Mouse (Mus musculus) thymus, postnatal 10 days (tissue): ENCODE measurements around the gene Cul7.
A peak's percentile ranks its signal among the peaks of the same experiment; 100 is the strongest.

Experiments used
- DNase-seq, 2 experiments: peaks; one replicate each; pipeline ENCODE4 v3.0.0; 2021; ENCODE audit warnings: low spot score in 2 of 2

Gene Cul7

DNA sequence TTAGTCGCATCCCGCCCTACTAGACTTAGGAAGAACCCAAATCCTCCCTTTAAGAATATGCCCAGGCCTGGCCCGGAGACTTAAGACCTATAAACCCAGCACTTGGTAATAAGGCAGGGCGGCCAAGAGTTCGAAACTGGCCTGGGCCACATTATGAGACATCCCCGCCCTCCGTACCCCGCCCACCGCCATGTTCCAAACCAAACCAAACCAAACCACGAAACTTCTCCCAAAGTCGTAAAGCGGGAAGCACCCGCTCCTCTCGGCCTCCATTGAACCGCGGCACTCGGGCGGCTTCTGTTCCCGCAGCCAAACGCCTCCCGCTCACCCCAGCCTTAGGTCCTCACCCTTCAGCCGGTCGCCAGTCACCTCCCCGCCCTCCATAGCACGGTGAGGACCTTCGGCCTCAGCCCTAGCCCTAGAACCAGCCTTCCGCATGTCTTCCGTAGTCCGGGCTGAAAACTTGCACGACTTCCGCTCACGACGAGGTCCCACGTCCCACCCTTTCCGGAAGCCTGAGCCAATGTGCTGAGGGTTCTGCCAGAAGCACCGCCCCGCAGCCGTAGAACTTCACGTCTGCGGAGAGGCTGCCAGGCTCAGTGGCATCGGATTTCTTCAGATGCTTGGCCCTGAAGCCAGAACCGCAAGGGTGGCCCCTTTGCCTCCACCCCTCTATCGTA lies 23.9 kb downstream of the Cul7 start, which contains the start of gene Rrp36:
Gene Rrp36, minus strand, starts transcription at position 503 of the 680 bp plus-strand sequence.
- DNase-seq, result peak; percentile 77 to 83

DNA sequence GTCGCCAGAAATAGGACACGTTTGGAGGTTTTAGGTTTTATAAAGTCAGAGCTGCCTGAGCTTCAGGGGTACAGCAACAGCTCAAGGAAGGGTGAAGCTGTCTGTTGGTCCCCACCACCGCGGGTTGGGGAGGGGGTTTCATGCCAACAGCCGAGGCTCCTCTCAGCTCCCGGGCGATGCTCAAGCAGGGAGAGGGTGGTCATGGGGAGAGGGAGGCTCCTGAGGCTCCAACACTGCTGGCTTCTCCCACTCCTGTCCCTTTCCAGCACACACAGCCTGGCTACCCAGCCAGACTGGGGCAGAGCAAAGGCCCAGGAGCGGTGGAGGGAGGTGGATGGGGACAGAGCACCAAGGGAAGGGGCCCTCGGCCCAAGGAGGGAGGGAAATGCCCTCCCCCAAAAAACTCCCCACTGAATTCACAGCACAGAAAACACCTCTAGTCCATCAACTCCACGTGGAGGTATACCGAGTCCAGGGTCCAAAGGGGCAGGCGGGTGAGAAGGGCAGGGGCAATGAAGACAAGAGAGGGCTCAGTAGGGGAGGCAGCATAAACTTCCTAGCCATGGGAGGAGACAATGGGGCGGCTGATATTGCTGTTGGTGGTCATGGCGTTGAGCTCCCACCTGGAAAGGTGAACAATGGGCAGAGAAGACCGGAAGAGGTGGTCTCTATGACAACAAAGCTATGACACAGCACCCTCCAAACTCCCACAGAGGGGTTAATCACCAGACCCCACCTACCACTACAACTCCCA lies 24.6 kb downstream of the Cul7 start:
- no peak for DNase-seq

DNA sequence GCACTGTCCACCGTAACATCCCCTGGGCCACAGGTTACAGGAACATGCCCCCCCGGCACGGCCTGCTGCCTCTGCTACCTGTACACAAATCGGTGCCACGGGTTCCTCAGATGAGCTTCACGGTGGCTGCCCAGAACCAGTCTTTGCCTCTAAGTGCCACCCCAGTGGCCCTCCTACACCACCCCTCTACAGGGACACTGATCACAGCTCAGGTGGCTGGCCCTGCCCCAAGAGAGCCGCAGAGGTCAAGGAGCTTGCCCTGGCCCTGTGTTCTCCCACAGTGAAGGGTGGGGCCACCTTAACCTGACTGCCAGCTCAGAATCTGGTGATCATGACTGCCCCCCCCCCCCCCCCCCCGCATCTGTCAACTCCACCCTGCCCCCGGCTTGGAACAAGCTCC lies 28.3 kb downstream of the Cul7 start, which contains the start of gene Mea1:
Gene Mea1, plus strand, starts transcription at position 378 of the 400 bp plus-strand sequence.
- DNase-seq, result no peak

DNA sequence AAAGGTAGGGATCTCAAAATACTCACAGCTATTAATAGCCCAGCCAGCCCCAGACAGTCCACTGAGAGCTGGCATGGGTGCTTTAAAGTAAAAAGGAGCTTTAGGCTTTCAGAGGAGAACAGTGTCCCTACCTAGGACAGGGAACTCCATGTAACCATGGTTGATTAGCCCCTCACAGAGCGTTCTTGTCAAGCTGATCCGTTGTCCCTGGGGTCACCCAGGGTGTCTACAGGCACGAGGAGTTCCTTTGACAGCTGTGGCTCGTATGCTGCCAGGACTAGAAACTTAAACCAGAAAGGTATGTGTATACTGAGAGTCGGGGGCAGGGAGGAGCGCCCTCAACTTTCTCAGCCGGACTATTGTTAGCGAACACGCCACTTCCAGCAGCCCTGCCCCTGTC lies 28.8 kb downstream of the Cul7 start:
- no peak for DNase-seq

DNA sequence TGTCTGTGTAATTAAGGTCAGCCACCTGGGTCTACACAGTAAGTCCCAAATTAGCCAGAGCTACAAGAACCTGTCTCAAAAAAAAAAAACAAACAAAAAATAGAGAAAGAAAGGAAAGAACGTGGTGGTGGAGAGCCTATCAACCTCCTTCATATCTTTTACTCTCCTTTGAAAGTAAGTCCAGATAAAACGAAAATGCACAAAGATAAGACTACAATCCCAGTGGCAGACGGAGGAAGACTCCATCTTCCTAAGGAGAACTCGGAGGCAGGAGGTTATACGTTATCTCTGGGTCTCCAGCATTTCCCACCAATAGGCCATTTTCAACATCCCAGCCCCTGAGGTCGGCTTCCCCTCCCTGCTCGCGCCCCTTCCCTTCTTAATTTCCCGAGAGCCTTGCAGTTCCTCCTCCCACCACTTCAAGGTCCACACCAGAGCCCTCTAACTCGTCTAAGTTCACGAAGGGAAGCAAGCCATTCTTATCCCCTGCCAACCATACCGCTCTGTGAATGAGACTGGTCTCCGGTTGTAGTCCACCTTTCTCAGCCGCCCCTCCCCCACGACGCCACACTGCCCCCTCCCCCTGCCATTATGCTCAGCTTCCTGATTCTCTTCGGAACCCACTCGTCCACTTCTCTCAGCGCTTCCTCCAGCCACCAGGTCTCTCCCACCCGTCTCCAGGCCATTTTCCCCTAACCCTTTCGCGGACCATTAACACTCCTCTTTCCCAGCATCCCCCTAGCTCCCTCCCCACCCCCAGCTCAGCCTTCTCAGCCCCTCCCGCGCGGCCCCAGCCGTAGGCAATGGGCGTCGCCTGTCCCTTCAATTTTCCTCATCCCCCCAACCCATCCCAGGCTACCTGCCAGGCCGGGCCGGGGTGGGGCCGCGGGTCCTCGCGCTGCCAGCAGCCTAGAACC lies 30.0 kb downstream of the Cul7 start:
- peak in 1 of 2 experiments; percentile 49 for DNase-seq

DNA sequence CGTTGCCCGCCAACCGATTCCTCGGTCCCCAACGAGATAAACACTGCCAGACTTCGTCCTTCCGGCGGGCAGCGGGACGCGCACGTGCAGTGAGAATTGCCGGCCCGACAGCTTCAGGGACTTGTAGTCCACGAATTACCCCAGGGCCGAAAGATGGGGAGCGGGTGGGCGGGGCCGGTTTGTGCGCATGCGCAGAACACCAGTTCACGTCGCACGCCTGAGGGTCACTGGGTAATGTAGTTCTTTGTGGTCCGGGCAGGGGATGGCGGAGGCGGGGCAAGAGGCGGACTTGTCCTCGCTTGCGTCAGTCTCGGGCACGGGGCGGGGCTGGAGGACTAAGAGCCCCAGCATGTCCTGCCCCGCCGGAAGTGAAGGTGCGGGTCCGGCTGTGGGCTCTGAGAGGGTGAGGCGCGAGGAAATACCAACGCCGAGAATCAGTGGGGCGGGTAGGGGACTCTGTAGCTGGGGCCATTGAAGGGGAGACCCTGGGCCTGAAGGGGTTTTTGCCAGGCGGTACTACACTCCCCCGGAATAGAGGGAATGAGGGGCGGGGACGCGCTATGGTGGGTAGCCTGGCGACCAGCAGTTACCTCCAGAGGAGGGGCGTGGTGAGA lies 30.7 kb downstream of the Cul7 start, which contains the start of gene Klhdc3:
Gene Klhdc3, minus strand, starts transcription at position 155 of the 614 bp plus-strand sequence.
- DNase-seq, result peak; percentile 95 to 96

DNA sequence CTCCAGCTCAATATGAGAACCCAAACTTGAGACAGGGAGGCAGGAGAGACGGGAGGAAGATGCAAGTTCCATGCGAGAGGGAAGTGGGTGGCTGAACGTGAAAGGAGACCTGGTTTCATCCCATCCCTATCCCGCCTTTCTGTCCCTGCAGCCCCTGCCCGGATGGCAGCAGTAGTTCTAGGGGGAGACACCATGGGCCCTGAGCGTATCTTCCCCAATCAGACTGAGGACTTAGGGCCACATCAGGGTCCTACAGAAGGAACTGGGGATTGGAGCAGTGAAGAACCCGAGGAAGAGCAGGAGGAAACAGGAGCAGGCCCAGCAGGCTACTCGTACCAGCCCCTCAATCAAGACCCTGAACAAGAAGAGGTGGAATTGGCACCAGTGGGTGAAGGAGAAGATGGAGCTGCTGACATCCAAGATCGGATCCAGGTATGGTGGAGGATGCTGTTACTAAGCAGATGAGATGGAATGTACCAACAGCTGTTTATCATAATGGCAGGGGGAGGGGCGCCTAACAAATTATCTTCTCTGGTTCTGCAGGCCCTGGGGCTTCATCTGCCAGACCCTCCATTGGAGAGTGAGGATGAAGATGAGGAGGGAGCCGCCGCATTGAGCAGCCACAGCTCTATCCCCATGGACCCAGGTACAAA lies 31.5 kb downstream of the Cul7 start:
- no peak for DNase-seq

DNA sequence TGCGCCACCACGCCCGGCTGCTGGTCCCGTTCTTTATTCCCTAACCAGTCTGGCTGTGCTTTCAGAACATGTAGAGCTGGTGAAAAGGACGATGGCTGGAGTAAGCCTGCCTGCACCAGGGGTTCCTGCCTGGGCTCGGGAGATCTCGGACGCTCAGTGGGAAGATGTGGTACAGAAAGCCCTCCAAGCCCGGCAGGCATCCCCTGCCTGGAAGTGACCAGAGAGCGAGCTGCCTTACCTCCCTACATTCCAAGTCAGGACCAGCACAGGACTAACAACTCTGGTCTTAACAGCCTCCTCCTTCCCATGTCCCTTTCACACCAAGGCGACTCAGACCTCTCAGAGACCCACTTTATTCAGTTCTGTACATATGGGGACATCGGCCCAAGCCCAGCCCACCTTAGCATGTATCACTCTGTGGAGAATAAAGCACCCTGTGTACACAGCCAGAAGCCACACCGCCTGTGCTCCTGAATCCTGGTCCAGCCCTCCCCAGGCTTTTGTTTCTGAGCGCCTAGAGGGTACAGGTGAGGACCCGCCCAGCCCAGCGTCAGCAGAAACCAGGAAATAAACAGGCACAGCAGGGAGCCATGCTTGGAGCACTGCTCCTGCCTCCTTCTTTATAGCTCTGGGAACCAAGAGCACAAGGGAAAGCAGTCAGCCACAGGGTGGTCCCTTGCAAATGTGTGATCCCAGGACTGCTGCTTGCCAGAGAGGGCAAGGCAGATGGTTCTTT lies 32.7 kb downstream of the Cul7 start:
- DNase-seq, result no peak

DNA sequence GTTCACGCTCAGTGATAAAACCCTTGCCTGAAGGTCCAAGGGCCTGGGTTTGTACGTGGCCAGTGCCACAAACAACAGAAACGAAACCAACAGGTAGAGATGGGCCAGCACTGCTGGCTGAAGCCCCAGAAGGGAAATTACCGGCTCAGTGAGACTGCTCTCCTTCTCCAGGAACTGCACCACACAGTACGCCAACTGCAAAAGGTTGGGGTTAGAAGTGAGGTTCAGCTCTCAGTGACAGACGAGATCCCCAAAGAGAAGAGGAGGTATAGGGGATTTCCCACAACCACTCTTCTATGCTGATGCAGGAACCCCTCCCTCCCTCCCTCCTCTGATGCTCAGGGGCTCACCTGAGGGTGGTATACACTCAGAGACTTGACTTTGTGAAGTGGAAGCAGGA lies 35.8 kb downstream of the Cul7 start:
- DNase-seq, result no peak

DNA sequence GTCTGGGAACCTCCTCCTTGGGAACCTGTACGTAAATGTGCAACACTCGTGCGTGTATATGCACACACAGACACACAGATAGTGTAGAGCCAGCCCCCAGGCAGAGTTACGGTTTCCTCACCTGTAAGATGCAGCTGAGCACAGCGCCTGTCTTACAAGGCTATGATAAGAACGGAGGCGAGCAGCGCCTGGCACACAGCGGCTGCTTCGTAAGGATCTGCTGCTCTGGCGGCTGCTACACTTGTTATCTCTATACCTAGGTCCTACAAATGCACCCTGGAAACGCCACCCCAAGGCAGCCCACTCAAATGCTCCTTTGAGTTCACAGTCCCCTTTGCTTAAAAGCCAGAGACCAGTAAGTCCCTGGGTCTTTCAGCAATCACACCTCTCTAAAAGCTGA lies 40.5 kb downstream of the Cul7 start:
- DNase-seq, result no peak

DNA sequence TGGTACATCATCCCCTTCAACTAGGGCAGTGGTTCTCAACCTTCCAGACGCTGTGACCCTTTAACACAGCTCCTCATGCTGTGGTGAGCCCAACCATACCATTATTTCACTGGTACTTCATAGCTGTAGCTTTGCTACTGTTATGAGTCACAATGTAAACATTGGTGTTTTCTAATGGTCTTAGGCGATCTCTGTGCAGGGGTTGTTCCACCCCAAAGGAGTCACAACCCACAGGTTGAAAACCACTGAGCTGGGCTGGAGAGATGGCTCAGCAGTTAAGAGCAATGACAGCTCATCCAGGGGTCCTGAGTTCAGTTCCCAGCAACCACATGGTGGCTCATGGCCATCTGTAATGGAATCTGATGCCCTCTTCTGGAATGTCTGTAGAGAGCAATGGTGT lies 41.3 kb downstream of the Cul7 start:
- DNase-seq, result no peak

DNA sequence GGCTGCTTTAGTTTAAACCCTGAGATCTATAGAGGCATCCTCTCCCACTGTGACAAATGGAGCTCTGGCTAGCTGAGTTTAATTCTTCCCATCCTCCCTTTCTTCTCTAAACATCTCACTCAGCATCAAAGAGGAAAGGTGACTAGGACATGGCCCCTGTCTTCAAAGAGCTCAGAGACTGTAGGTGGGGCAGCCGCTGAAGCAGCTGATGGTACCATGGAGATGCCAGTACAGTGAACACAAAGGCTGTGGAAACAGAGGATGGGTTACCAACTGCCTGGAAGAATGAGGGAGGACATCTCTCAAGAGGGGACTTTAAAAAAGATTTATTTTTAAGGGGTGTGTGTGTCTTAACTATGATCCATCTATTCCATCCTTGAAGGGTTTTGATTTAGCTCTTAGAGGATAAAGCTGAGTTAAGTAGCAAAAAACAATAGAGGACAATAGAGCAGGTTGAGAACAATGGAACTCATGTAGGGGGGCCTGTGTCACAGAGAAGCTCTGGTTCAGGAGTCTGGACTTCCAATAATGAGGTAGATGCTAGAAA lies 44.5 kb downstream of the Cul7 start:
- DNase-seq, result no peak

DNA sequence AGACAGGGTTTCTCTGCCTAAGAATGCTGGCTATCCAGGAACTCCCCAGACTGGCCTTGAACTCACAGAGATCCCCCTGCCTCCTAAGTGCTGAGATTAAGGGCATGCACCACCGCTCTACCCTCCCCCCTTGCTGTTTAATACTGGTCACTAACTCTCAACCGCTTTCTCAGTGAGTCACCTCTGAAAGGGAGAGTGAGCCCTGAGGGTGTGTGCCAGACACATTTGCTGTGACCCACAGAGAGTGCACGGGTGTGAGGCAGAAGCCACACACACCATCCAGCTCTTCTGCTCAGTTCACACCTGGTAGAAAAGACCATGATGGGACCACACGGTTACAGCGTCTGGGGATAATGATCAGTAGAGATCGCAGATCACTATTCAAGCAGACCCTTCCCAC lies 48.4 kb downstream of the Cul7 start:
- no peak for DNase-seq

DNA sequence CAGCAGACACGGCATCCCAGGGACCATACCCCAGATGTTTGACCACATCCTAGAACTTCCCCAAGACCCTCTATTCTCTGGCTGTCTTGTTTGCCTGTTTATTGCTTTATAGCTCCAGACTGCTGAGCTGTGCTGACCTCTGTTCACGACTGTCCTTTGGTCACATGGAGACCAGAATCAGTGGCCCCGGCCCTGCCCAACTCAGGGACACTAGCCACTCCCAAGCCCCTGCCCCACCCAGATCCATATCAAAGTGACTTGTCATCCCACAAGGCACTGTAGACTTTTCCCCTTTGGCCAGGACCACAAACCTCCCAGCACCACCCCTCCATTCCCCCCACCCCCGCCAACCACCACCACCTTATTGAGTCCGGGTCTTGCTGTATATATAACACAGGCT lies 49.1 kb downstream of the Cul7 start:
- no peak for DNase-seq

DNA sequence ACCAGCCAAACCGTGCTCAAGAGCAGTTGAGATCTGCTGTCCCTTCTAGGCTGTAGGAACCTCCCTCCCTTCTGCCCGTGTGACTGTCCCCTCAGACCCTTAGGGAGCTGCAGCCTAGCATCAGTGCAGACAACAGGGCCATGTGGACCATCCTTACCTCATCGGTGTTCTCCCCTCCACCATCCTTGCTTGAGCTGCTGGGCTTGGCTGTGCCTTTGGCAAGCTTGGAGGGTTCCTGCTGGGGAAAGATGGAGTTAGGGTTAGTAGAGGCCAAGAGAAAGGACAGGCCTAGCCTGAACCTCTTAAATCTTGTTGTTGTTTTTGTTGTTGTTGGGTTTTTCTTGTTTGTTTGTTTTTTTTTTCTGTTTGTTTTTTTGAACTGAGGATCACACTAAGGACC lies 49.8 kb downstream of the Cul7 start:
- DNase-seq, result no peak

DNA sequence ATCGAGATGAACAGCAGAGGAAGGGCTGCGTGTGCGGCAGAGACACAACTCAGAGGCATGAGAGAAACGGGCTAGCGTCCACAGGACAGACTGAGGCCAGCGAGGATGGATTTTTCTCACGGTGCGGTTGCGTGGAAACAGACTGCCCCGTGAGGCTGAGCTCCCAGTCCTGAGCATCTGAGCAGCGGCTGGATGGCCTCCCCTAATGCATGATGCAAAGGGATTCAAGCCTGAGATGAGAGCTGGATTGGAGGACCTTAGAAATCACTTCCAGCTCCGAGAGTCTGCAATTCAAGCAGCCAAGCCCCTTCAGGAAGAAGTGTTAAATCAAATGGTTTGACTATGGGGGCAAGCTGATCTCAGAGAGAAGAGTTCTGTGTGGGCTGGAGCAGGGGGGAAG lies 51.4 kb downstream of the Cul7 start:
- DNase-seq, result no peak

DNA sequence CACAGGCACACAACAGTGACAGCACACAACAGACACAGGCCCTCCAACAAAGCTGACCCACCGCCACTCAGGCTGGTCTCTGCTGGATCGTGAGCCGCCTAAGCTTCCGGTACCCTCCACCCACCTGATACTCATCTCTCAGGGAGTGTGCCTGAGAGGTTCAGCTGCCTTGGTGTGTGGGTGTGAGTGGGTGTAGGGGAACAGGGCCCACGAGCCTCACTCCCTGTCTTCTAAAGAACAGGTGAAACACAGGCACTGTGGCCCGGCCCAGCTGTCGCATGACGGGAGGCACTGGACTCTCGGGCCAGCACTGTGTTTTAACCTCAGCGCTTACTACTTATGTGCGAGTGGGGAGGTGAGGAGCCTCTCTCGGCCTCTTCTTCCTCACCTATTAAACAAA lies 52.0 kb downstream of the Cul7 start:
- no peak for DNase-seq

DNA sequence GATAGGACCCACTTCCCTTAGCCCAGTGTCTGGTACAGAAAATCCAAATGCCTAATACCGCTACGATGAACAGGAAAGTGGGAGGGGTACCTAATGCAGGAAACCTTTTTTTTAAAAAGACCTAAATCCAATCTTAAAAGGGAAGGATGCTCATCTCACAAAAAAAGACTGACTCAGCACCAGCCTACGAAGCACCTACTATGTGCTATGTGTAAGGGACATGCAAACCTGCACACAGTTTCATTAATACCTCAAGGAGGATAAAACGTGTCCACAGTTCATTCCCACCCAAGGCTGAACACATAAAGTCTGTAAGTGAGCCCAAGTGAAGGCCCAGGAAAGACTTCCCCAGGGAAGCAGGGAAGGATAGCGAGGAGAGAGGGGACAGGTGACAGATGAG lies 52.4 kb downstream of the Cul7 start:
- no peak for DNase-seq

DNA sequence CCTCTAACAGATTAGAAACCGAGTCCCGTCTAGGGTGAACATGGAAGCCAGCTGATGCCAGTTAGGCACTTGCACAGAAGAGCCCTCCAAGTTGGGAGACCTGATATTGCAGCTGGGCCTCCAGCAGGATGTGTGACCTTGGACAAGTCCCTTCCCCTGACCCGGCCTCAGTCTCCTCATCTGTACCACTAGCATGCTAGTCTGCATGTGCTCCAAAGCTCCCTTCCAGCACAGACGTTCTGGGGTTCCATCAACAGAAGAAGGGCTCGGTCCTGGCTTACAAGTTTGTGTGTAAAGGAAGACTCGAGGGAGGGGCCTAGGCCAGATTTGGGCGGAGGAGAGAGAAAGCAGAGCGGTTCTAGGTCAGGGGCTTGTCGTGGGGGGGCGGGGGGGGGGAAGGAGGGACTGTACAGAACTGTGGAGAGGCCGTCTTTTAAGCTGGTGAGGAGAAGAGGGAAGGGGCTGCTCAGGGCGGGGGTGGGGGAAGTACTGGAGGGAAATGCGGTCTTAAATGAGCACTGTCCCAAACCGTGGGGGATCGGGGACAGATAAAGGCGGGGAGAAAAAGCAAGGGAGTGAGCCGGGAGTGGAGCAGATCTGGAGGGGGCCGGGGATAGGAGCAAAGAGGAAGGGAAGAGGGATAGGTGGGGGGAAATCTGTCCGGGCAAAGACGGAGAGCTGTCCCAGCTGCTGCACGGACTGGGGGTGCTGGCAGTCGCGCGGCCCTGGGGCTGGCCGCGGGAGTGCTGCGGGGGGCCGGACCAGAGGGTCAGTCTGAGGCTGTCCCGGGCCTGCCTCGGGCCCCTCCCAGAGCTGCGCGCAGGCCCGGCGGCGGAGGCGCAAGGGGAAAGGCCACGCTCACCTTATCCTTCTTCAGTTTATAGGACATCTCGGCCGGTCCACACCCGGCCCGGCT lies 54.1 kb downstream of the Cul7 start:
- no peak for DNase-seq
